Mouse (Mus musculus) heart, embryonic 14.5 days (tissue): ENCODE measurements at regions not wholly inside any gene's neighbourhood (a gene's known extent, or its start where the extent isn't known, plus 50 kb on each side); places are given as distances from the start of the nearest gene placed in this dataset.

Experiments used
- ATAC-seq: fragments of 200-750 bp; cut with Nextera tagmentation; 2 replicates; pipeline ENCODE4 v1.8.0; 2017; ENCODE audit warnings: low read depth, moderate TSS enrichment; ENCODE audit not compliant: insufficient number of reproducible peaks, insufficient read depth, low FRiP score
- H3K27ac ChIP-seq, 2 experiments: fragments of 200-500 bp in 1 of 2; fragments of 300-500 bp in 1 of 2; sonication (generic) in 1 of 2; replicated peaks in 1 of 2; 2 replicates each; pipeline ENCODE4 v1.5.1; 2012 to 2014; ENCODE audit warnings: low read depth in 2 of 2, low read length in 2 of 2, control low read depth in 1 of 2, mild to moderate bottlenecking in 1 of 2, mixed read lengths in 1 of 2; ENCODE audit not compliant: control insufficient read depth in 1 of 2, insufficient read depth in 1 of 2
- H3K27me3 ChIP-seq: fragments of 300-500 bp; sonication (generic); 2 replicates; pipeline ENCODE4 v1.6.1; 2014; ENCODE audit warnings: mild to moderate bottlenecking, low read length, control low read depth; ENCODE audit not compliant: control insufficient read depth, insufficient read depth
- H3K36me3 ChIP-seq: fragments of 300-500 bp; sonication (generic); 2 replicates; pipeline ENCODE4 v1.6.1; 2014; ENCODE audit warnings: mild to moderate bottlenecking, control low read depth, low read length, mixed read lengths; ENCODE audit not compliant: control insufficient read depth, insufficient read depth
- H3K4me1 ChIP-seq, 2 experiments: fragments of 200-500 bp in 1 of 2; fragments of 300-500 bp in 1 of 2; sonication (generic) in 1 of 2; 2 replicates each; pipeline ENCODE4 v1.6.1; 2012 to 2014; ENCODE audit warnings: low read length in 2 of 2, control low read depth in 1 of 2, mixed read lengths in 1 of 2; ENCODE audit not compliant: control insufficient read depth in 2 of 2, insufficient read depth in 2 of 2
- H3K4me2 ChIP-seq: fragments of 300-500 bp; sonication (generic); 2 replicates; pipeline ENCODE4 v1.6.1; 2014; ENCODE audit warnings: mild to moderate bottlenecking, low read length
- H3K4me3 ChIP-seq, 2 experiments: fragments of 200-500 bp in 1 of 2; fragments of 300-500 bp in 1 of 2; sonication (generic) in 1 of 2; 2 replicates each; pipeline ENCODE4 v1.5.1; 2012 to 2014; ENCODE audit warnings: low read length in 2 of 2, mild to moderate bottlenecking in 2 of 2, control low read depth in 1 of 2, low read depth in 1 of 2, moderate library complexity in 1 of 2; ENCODE audit not compliant: control insufficient read depth in 1 of 2, insufficient read depth in 1 of 2
- H3K9ac ChIP-seq: fragments of 300-500 bp; sonication (generic); 2 replicates; pipeline ENCODE4 v1.6.1; 2014; ENCODE audit warnings: mild to moderate bottlenecking, low read length
- H3K9me3 ChIP-seq: fragments of 300-500 bp; sonication (generic); 2 replicates; pipeline ENCODE4 v1.6.1; 2016; ENCODE audit warnings: low read length, control low read depth; ENCODE audit not compliant: control insufficient read depth
- WGBS: fragments of 180-500 bp; shearing (Covaris S2); extraction: QIAGEN DNeasy Blood & Tissue Kit; methylation state at CpG from one replicate; pipeline ENCODE4 v1.1.7; 2014; 5-methylcytosine and 5-hydroxymethylcytosine counted together

DNA sequence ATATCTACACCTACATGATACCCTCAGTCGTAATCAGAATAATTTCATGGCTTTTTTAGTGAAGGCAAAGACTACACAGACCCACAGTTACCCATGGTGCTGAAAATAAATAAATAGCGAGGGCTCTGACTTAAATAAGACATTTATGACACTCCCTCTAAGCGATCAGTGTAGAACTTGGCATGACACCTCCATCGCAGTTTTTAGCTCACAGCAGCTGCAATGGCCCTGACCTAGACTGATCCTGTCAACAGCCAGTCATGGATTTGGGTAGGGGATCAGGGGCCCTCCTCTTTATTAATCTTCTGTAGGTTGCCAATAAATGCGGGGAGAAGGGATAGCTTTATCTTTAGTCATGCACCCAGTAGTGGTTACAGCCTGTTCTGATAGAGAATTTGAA is 494.1 kb downstream of the Epha3 start:
- no peak overlapping the region for H3K9ac ChIP-seq
- H3K4me2 ChIP-seq = no peak overlapping the region
- no peaks in the 10 kb centered on the region for H3K36me3 ChIP-seq
- no peak overlapping the region for H3K4me3 ChIP-seq
- no peaks in the 10 kb centered on the region for H3K4me1 ChIP-seq
- 77% methylated on average over 5 of the region's 5 CpGs for WGBS
- no peak overlapping the region for H3K27ac ChIP-seq
- no peak for ATAC-seq
- no peaks in the 10 kb centered on the region for H3K27me3 ChIP-seq
- H3K9me3 ChIP-seq = no peaks in the 10 kb centered on the region

DNA sequence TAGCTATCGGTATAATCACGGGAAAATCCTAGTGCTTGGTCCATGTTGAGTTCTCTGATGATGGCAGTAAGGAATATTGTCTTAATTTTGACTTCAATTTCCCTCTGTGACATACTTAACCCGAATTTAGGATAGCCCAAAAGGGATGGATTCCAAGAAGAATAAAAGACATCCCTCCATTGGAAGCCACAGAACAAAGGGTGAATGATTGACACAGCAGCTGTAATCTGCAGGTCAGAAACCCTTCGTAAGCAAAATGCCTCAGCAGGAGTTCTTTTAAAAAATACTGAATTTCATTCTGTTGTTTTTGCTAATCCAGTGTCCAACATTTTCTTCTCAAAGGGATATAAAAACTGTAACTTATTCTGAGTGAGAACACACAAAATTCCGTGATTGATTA is 492.7 kb downstream of the Epha3 start:
- no peak for ATAC-seq
- Histone ChIP-seq H3K27ac (no peak overlapping the region), H3K4me1 (no peaks in the 10 kb centered on the region), H3K4me2 (no peak overlapping the region), H3K27me3 (no peaks in the 10 kb centered on the region), H3K36me3 (no peaks in the 10 kb centered on the region), H3K4me3 (no peak overlapping the region), H3K9ac (no peak overlapping the region), H3K9me3 (no peaks in the 10 kb centered on the region)
- 77% methylated on average over 5 of the region's 5 CpGs for WGBS

DNA sequence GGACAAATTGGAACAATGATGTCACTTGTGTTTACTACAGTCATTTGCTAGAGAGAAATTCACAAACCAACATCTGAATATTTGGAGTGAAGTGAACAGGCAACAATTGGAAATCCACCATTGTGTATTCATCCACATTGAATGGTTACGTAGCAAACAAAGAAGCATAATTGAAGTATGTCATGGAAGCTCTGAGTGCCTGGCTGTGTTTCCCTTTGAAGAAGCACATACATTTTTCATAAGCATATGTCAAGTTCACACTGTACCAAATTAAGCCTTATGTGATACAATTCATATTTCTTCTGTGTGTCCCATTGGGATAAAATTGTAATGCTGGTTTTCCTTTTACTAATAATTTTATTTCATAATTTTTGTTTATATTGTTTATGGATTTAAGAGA is 459.0 kb downstream of the Epha3 start:
- no peak overlapping the region for H3K4me2 ChIP-seq
- no peaks in the 10 kb centered on the region for H3K9me3 ChIP-seq
- no peak overlapping the region for H3K27ac ChIP-seq
- no peak overlapping the region for H3K4me3 ChIP-seq
- no peak overlapping the region for H3K9ac ChIP-seq
- ATAC-seq = no peak
- 90% methylated on average over 1 of the region's 1 CpGs for WGBS
- no peaks in the 10 kb centered on the region for H3K36me3 ChIP-seq
- no peaks in the 10 kb centered on the region for H3K27me3 ChIP-seq
- no peaks in the 10 kb centered on the region for H3K4me1 ChIP-seq

DNA sequence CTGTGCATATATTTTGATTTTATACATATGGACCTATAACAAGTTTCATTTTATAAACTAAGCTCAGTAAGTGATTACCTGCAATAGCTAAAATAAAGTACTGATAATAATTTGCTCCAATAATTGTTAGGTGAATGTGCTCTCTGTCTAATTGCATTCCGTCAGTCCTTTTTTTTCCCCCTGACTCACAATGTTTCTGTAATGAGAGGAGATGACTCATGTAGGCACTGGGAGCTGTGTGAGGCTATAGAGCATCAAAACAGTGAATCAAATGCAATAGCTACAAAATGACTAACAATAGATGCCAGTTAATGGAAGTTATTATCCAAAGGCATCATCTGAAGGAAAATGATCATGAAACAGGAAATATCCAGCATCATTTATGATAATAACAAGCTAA is 451.3 kb downstream of the Epha3 start:
- Histone ChIP-seq H3K4me1 (no peaks in the 10 kb centered on the region), H3K27me3 (no peaks in the 10 kb centered on the region), H3K27ac (no peak overlapping the region), H3K4me3 (no peak overlapping the region), H3K36me3 (no peaks in the 10 kb centered on the region), H3K9ac (no peak overlapping the region), H3K9me3 (no peaks in the 10 kb centered on the region), H3K4me2 (no peak overlapping the region)
- no peak for ATAC-seq
- WGBS = 87% methylated on average over 1 of the region's 1 CpGs

DNA sequence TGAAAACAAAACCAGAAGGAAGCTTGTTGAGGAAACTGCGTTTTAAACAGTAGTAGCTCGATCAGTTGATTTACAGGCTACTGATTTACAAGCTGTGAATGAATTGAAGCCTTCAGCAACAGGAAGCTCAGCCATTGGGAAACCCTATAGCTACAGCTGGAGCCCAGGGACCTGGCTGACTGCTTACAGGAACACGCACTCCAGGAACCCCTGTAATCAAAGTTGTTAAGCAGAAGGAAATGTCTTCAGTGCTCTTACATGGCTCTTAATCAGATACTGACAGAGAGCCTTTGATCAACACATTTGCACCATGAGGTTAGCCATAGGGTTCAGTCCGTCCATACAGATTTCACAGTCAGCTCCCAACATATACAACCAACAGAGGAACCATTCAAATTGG is 411.7 kb downstream of the Epha3 start:
- Histone ChIP-seq H3K27me3 (no peaks in the 10 kb centered on the region), H3K4me2 (no peak overlapping the region), H3K36me3 (no peaks in the 10 kb centered on the region), H3K4me3 (no peak overlapping the region), H3K9me3 (no peaks in the 10 kb centered on the region), H3K9ac (no peak overlapping the region), H3K4me1 (no peaks in the 10 kb centered on the region), H3K27ac (no peak overlapping the region)
- WGBS = 54% methylated on average over 4 of the region's 4 CpGs
- no peak for ATAC-seq

DNA sequence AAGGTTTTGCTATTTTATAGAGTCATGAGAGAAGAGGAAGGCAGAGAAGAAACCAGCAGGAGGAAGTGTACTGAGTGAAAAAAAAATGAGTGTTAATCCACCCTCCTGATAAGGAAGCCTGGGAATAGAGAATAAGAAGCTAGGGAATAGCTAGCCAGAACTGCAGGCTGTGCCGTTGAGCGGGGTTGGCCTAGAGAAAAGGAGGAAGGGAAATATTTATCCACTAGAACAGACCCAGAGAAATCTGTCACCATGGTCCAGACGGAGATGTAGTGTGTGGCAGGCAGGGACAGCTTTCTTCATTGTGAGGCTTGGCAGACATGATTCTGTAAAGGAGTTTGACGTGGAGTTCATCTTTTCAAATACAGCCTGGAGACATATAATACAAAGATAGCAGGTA is 397.4 kb downstream of the Epha3 start:
- H3K27me3 ChIP-seq = no peaks in the 10 kb centered on the region
- no peaks in the 10 kb centered on the region for H3K9me3 ChIP-seq
- H3K9ac ChIP-seq = no peak overlapping the region
- no peak overlapping the region for H3K27ac ChIP-seq
- 26% methylated on average over 4 of the region's 4 CpGs for WGBS
- H3K4me1 ChIP-seq = no peaks in the 10 kb centered on the region
- no peak for ATAC-seq
- no peaks in the 10 kb centered on the region for H3K36me3 ChIP-seq
- H3K4me3 ChIP-seq = no peak overlapping the region
- no peak overlapping the region for H3K4me2 ChIP-seq

DNA sequence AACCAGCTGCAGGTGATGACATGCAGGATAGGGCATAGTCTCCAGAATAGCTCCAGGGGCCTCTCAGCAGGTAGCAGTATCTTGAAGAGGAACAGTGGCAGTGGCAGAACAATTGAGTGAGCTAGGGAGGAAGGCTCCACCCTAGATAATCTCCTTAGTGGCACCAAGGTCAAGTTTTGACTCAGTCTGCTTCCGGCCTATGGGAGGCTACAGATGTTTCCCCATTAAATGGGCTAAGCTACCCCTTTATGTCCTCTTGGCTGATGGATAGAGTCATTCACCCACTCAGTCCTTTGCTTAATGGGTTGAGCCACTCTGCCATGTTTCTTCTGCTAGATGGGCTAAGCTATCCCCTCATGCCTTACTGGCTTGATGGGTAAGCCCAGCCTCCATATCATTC is 395.1 kb downstream of the Epha3 start:
- no peak overlapping the region for H3K9ac ChIP-seq
- no peak overlapping the region for H3K4me3 ChIP-seq
- no peaks in the 10 kb centered on the region for H3K27me3 ChIP-seq
- no peak for ATAC-seq
- WGBS = 64% methylated on average over 1 of the region's 1 CpGs
- H3K9me3 ChIP-seq = no peaks in the 10 kb centered on the region
- H3K4me2 ChIP-seq = no peak overlapping the region
- H3K4me1 ChIP-seq = no peaks in the 10 kb centered on the region
- no peak overlapping the region for H3K27ac ChIP-seq
- H3K36me3 ChIP-seq = no peaks in the 10 kb centered on the region
